Mouse (Mus musculus): ENCODE results near the gene Ppp1r9b.

DNA sequence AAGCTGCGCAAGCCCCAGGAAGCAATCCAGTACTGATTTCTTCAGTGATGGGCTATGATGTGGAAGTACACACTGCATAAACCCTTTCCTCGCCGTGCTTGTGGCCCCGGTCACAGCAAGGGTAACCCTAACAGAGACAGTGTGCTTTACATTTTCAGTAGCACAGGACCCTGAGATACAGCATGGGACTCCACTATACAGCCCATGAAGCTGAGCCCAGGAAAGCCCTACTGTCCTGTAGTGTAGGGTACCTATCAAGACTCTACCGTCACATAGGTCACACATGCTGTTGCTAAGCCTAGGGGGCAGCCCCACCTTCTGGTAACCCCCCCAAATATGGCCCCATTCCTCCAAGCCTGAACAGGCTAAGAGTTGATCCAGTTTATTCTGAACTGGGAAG, 45.7 kb downstream of the Ppp1r9b start:
- TF ChIP-seq POLR2A (IDR thresholded peaks at IDR 0.05; ENCODE audit: insufficient read depth, low read depth, low read length) (no peak), CTCF (IDR thresholded peaks at IDR 0.05; ENCODE audit: insufficient read depth, low read depth, low read length) (no peak)
